Mouse (Mus musculus) testis, adult 2 months (tissue): ENCODE data around the gene Il17rb.

Experiments
- CTCF ChIP-seq: fragments of 200-500 bp; IDR thresholded peaks from 2 replicates; pipeline ENCODE4 v1.5.1; 2012; ENCODE audit warnings: low read depth, mild to moderate bottlenecking, inconsistent platforms, low read length, moderate library complexity; ENCODE audit not compliant: control insufficient read depth, insufficient read depth, insufficient replicate concordance
- POLR2A ChIP-seq: fragments of 200-500 bp; IDR thresholded peaks from 2 replicates; pipeline ENCODE4 v1.6.1; 2012; ENCODE audit warnings: low read depth, mild to moderate bottlenecking, inconsistent platforms, low read length, moderate library complexity; ENCODE audit not compliant: control insufficient read depth

GRCm38 (mm10) chr14:29946761-29947309, 61.9 kb downstream of the Il17rb start:
- TF ChIP-seq CTCF (no peak), POLR2A (no peak)
